Mouse (Mus musculus) limb, embryonic 15.5 days (tissue): ENCODE results near the gene Ttll5. TPM values are rescaled to one million over a fixed set of nuclear protein-coding genes. Genes with fewer than 3 reads are reported as not detected.

ENCODE experiments used
- ATAC-seq: fragments of 200-750 bp; cut with Nextera tagmentation; 2 replicates; pipeline ENCODE4 v1.8.0; 2017; ENCODE audit warnings: low read depth, moderate TSS enrichment; ENCODE audit not compliant: insufficient number of reproducible peaks, low FRiP score, low TSS enrichment
- H3K27ac ChIP-seq: fragments of 300-500 bp; sonication (generic); 2 replicates; pipeline ENCODE4 v1.5.1; 2015; ENCODE audit warnings: moderate library complexity, mild to moderate bottlenecking, inconsistent platforms
- H3K27me3 ChIP-seq: fragments of 300-500 bp; sonication (generic); 2 replicates; pipeline ENCODE4 v1.6.1; 2015; ENCODE audit warnings: inconsistent platforms
- H3K36me3 ChIP-seq: fragments of 300-500 bp; sonication (generic); 2 replicates; pipeline ENCODE4 v1.6.1; 2015; ENCODE audit warnings: inconsistent platforms
- H3K4me1 ChIP-seq: fragments of 300-500 bp; sonication (generic); 2 replicates; pipeline ENCODE4 v1.6.1; 2015; ENCODE audit warnings: inconsistent platforms
- H3K4me2 ChIP-seq: fragments of 300-500 bp; sonication (generic); 2 replicates; pipeline ENCODE4 v1.6.1; 2015; ENCODE audit warnings: mild to moderate bottlenecking, inconsistent platforms
- H3K4me3 ChIP-seq: fragments of 300-500 bp; sonication (generic); 2 replicates; pipeline ENCODE4 v1.5.1; 2015; ENCODE audit warnings: mild to moderate bottlenecking, inconsistent platforms
- H3K9ac ChIP-seq: fragments of 300-500 bp; sonication (generic); 2 replicates; pipeline ENCODE4 v1.6.1; 2015; ENCODE audit warnings: inconsistent platforms
- H3K9me3 ChIP-seq: fragments of 300-500 bp; sonication (generic); 2 replicates; pipeline ENCODE4 v1.6.1; 2016; ENCODE audit warnings: inconsistent platforms
- WGBS: fragments of 180-500 bp; shearing (Covaris S2); methylation state at CpG from one replicate; pipeline ENCODE4 v1.1.7; 2015; 5-methylcytosine and 5-hydroxymethylcytosine counted together
- polyA plus RNA-seq: library from polyadenylated mRNA; unstranded; fragments of >200 nt; fragmentation: Nextera tagmentation; extraction: Ambion mirVana; gene quantifications from 2 replicates; pipeline ENCODE4 v1.2.1, GENCODE M21; 2015

Gene Ttll5
- polyA plus RNA-seq, 1 experiment from 2014 or later, result 13.0 TPM

- no peaks in the 10 kb centered on the region for H3K27me3 ChIP-seq
- no peak overlapping the region for H3K9ac ChIP-seq
- 31% methylated on average over 5 of the region's 5 CpGs for WGBS
- H3K27ac ChIP-seq, result peak overlapping the region; percentile 40; the same call in 1 of the 2 replicates
- 0 out of 2 replicates have a peak, but pooled peaks cover 3% of the 10 kb centered on the region for H3K36me3 ChIP-seq
- H3K9me3 ChIP-seq, result no peaks in the 10 kb centered on the region
- no peak overlapping the region for H3K4me2 ChIP-seq
- H3K4me3 ChIP-seq, result no peak overlapping the region
- peaks cover 14% of the 10 kb centered on the region for H3K4me1 ChIP-seq
- ATAC-seq, result peak; percentile 63
Observed at GRCm38 (mm10) chr12:85993790-85994360, 169.4 kb downstream of the Ttll5 start.

GRCm38 (mm10) chr12:86000641-86001073 is 176.2 kb downstream of the Ttll5 start:
- H3K36me3 ChIP-seq, result 0 out of 2 replicates have a peak, but pooled peaks cover 3% of the 10 kb centered on the region

GRCm38 (mm10) chr12:86001120-86001655 is 176.7 kb downstream of the Ttll5 start:
- no peaks in the 10 kb centered on the region for H3K9me3 ChIP-seq
- H3K4me2 ChIP-seq, result peak overlapping the region; percentile 8; the same call in 1 of the 2 replicates
- H3K4me3 ChIP-seq, result no peak overlapping the region
- H3K27me3 ChIP-seq, result no peaks in the 10 kb centered on the region
- peaks cover 19% of the 10 kb centered on the region for H3K4me1 ChIP-seq
- WGBS, result 20% methylated on average over 7 of the region's 7 CpGs
- ATAC-seq, result peak; percentile 71; the same call in 1 of the 2 replicates
- H3K9ac ChIP-seq, result no peak overlapping the region
- H3K27ac ChIP-seq, result peak overlapping the region; percentile 90
- H3K36me3 ChIP-seq, result 0 out of 2 replicates have a peak, but pooled peaks cover 3% of the 10 kb centered on the region

More at GRCm38 (mm10) chr12:86000641-86001073, 176.2 kb downstream of the Ttll5 start:
- H3K4me3 ChIP-seq, result no peak overlapping the region
- peak overlapping the region; percentile 8; the same call in 1 of the 2 replicates for H3K4me2 ChIP-seq
- peak overlapping the region; percentile 90 for H3K27ac ChIP-seq
- no peaks in the 10 kb centered on the region for H3K9me3 ChIP-seq
- 22% methylated on average over 9 of the region's 9 CpGs for WGBS
- no peak overlapping the region for H3K9ac ChIP-seq
- H3K4me1 ChIP-seq, result peaks cover 19% of the 10 kb centered on the region
- H3K27me3 ChIP-seq, result no peaks in the 10 kb centered on the region
- ATAC-seq, result peak; percentile 91

- 91% methylated on average over 3 of the region's 3 CpGs for WGBS
- ATAC-seq, result no peak
- no peaks in the 10 kb centered on the region for H3K27me3 ChIP-seq
- H3K27ac ChIP-seq, result no peak overlapping the region
- no peaks in the 10 kb centered on the region for H3K9me3 ChIP-seq
- H3K36me3 ChIP-seq, result no peaks in the 10 kb centered on the region
- H3K4me2 ChIP-seq, result no peak overlapping the region
- peaks cover 37% of the 10 kb centered on the region for H3K4me1 ChIP-seq
- H3K9ac ChIP-seq, result no peak overlapping the region
- no peak overlapping the region for H3K4me3 ChIP-seq
Observed at GRCm38 (mm10) chr12:86004627-86005026, 180.2 kb downstream of the Ttll5 start.

GRCm38 (mm10) chr12:86007377-86007776 is 182.9 kb downstream of the Ttll5 start:
- Histone ChIP-seq H3K36me3 (no peaks in the 10 kb centered on the region), H3K4me2 (no peak overlapping the region), H3K27ac (peak overlapping the region; percentile 33; the same call in 1 of the 2 replicates), H3K9ac (no peak overlapping the region), H3K27me3 (no peaks in the 10 kb centered on the region), H3K4me3 (no peak overlapping the region), H3K4me1 (peaks cover 21% of the 10 kb centered on the region), H3K9me3 (no peaks in the 10 kb centered on the region)
- no peak for ATAC-seq
- WGBS, result 57% methylated on average over 3 of the region's 3 CpGs

- Histone ChIP-seq H3K9ac (no peak overlapping the region), H3K36me3 (no peaks in the 10 kb centered on the region), H3K9me3 (no peaks in the 10 kb centered on the region), H3K27me3 (no peaks in the 10 kb centered on the region), H3K4me3 (no peak overlapping the region), H3K27ac (no peak overlapping the region), H3K4me1 (peaks cover 21% of the 10 kb centered on the region), H3K4me2 (no peak overlapping the region)
- WGBS, result 56% methylated on average over 5 of the region's 5 CpGs
- no peak for ATAC-seq
Observed at GRCm38 (mm10) chr12:86010656-86011055, 186.2 kb downstream of the Ttll5 start.

GRCm38 (mm10) chr12:86012195-86012594 is 187.7 kb downstream of the Ttll5 start:
- Histone ChIP-seq H3K9me3 (no peaks in the 10 kb centered on the region), H3K4me2 (no peak overlapping the region), H3K36me3 (no peaks in the 10 kb centered on the region), H3K27me3 (no peaks in the 10 kb centered on the region), H3K9ac (no peak overlapping the region), H3K27ac (no peak overlapping the region), H3K4me1 (peaks cover 19% of the 10 kb centered on the region), H3K4me3 (no peak overlapping the region)
- no peak for ATAC-seq
- WGBS, result 66% methylated on average over 2 of the region's 2 CpGs

GRCm38 (mm10) chr12:86014174-86014573 is 189.7 kb downstream of the Ttll5 start:
- no peak overlapping the region for H3K27ac ChIP-seq
- WGBS, result 76% methylated on average over 2 of the region's 2 CpGs

GRCm38 (mm10) chr12:86014621-86015020 is 190.2 kb downstream of the Ttll5 start:
- H3K9me3 ChIP-seq, result no peaks in the 10 kb centered on the region
- WGBS, result 76% methylated on average over 3 of the region's 3 CpGs
- peaks cover 6% of the 10 kb centered on the region; the same call in 1 of the 2 replicates for H3K4me1 ChIP-seq
- H3K4me3 ChIP-seq, result no peak overlapping the region
- H3K27me3 ChIP-seq, result no peaks in the 10 kb centered on the region
- ATAC-seq, result no peak
- no peak overlapping the region for H3K4me2 ChIP-seq
- no peaks in the 10 kb centered on the region for H3K36me3 ChIP-seq
- H3K27ac ChIP-seq, result no peak overlapping the region
- no peak overlapping the region for H3K9ac ChIP-seq

More at GRCm38 (mm10) chr12:86014174-86014573, 189.7 kb downstream of the Ttll5 start:
- no peaks in the 10 kb centered on the region for H3K36me3 ChIP-seq
- H3K4me2 ChIP-seq, result no peak overlapping the region
- H3K9me3 ChIP-seq, result no peaks in the 10 kb centered on the region
- no peak overlapping the region for H3K9ac ChIP-seq
- H3K4me3 ChIP-seq, result no peak overlapping the region
- H3K27me3 ChIP-seq, result no peaks in the 10 kb centered on the region
- ATAC-seq, result no peak
- H3K4me1 ChIP-seq, result peaks cover 6% of the 10 kb centered on the region; the same call in 1 of the 2 replicates

GRCm38 (mm10) chr12:86015114-86015513 is 190.7 kb downstream of the Ttll5 start:
- Histone ChIP-seq H3K27ac (no peak overlapping the region), H3K4me1 (peaks cover 6% of the 10 kb centered on the region; the same call in 1 of the 2 replicates), H3K4me3 (no peak overlapping the region), H3K9ac (no peak overlapping the region), H3K9me3 (no peaks in the 10 kb centered on the region), H3K4me2 (no peak overlapping the region), H3K27me3 (no peaks in the 10 kb centered on the region), H3K36me3 (no peaks in the 10 kb centered on the region)
- 65% methylated on average over 2 of the region's 2 CpGs for WGBS
- no peak for ATAC-seq

GRCm38 (mm10) chr12:86017360-86017759 is 192.9 kb downstream of the Ttll5 start:
- Histone ChIP-seq H3K4me2 (no peak overlapping the region), H3K4me1 (peaks cover 12% of the 10 kb centered on the region), H3K4me3 (no peak overlapping the region), H3K9ac (no peak overlapping the region), H3K9me3 (no peaks in the 10 kb centered on the region), H3K36me3 (no peaks in the 10 kb centered on the region), H3K27ac (no peak overlapping the region), H3K27me3 (no peaks in the 10 kb centered on the region)
- 56% methylated on average over 5 of the region's 5 CpGs for WGBS
- ATAC-seq, result no peak

GRCm38 (mm10) chr12:86021583-86021982 is 197.1 kb downstream of the Ttll5 start:
- no peak overlapping the region for H3K9ac ChIP-seq
- ATAC-seq, result no peak

More at GRCm38 (mm10) chr12:86021583-86021982, 197.1 kb downstream of the Ttll5 start:
- Histone ChIP-seq H3K27me3 (no peaks in the 10 kb centered on the region), H3K4me2 (no peak overlapping the region), H3K9me3 (no peaks in the 10 kb centered on the region), H3K27ac (peak overlapping the region; percentile 73), H3K4me3 (no peak overlapping the region), H3K4me1 (peaks cover 44% of the 10 kb centered on the region), H3K36me3 (no peaks in the 10 kb centered on the region)
- 74% methylated on average over 6 of the region's 6 CpGs for WGBS
